Mouse (Mus musculus) lung, adult 2 months (tissue): ENCODE results near the gene Gm12258.

ENCODE experiments used
- CTCF ChIP-seq: fragments of 200-500 bp; IDR thresholded peaks from 2 replicates; pipeline ENCODE4 v1.5.1; 2011; ENCODE audit warnings: mild to moderate bottlenecking, low read length, control low read depth; ENCODE audit not compliant: insufficient read depth
- POLR2A ChIP-seq: fragments of 200-500 bp; IDR thresholded peaks from 2 replicates; pipeline ENCODE4 v1.6.1; 2011; ENCODE audit warnings: low read depth, mild to moderate bottlenecking, control low read depth, low read length, borderline replicate concordance; ENCODE audit errors: extremely low read depth

- TF ChIP-seq CTCF (no peak), POLR2A (no peak)
These were observed 43.6 kb downstream of the Gm12258 start for GRCm38 (mm10) chr11:58890511-58890910.
